Mouse (Mus musculus) olfactory bulb, adult 2 months (tissue): Measurements from ENCODE around the gene Gm525.

Experiments
- CTCF ChIP-seq: fragments of 200-500 bp; IDR thresholded peaks from 2 replicates; pipeline ENCODE4 v1.5.1; 2012; ENCODE audit warnings: low read depth, mild to moderate bottlenecking, low read length, moderate library complexity; ENCODE audit not compliant: insufficient read depth
- POLR2A ChIP-seq: fragments of 200-500 bp; IDR thresholded peaks from 2 replicates; pipeline ENCODE4 v1.6.1; 2012; ENCODE audit warnings: mild to moderate bottlenecking, low read depth, low read length, moderate library complexity; ENCODE audit not compliant: insufficient read depth

DNA sequence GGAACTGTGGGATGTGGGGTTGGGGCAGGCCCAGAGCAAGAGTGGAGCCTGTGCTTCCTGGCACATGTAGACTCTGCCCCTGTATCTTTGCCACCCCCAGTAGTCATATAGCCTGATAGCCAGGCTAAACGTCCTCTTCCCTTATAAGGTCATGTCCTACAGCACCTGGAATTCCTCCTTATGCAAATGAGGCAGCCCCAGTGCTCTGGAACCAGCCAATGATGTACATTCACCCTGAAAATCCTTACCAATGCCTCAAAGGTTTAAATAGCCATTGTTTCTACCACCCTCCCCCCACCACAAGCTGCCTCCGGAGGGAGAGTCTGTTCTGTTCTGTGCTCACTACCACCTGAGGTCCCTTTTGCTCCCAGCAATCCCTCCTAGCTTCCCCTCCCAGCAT is 60.6 kb downstream of the Gm525 start:
- no peak for TF ChIP-seq CTCF
- no peak for TF ChIP-seq POLR2A
